Mouse (Mus musculus): Measurements from ENCODE around the gene Itpr2.

The Itpr2 gene

GRCm38 (mm10) chr6:146464014-146464644 lies 37.9 kb downstream of the Itpr2 start:
- no peak for DNase-seq

GRCm38 (mm10) chr6:146460936-146461335 lies 41.1 kb downstream of the Itpr2 start:
- peak; percentile 50 to 60 for DNase-seq

GRCm38 (mm10) chr6:146458436-146458835 lies 43.6 kb downstream of the Itpr2 start:
- DNase-seq = no peak

GRCm38 (mm10) chr6:146456741-146457140 lies 45.3 kb downstream of the Itpr2 start:
- no peak for DNase-seq

- no peak for DNase-seq
These were observed 47.2 kb downstream of the Itpr2 start for GRCm38 (mm10) chr6:146454520-146455511.

GRCm38 (mm10) chr6:146452474-146452873 lies 49.5 kb downstream of the Itpr2 start:
- DNase-seq = no peak

GRCm38 (mm10) chr6:146446032-146446704 lies 55.9 kb downstream of the Itpr2 start:
- no peak for DNase-seq

GRCm38 (mm10) chr6:146439826-146440225 lies 62.2 kb downstream of the Itpr2 start:
- no peak for DNase-seq

GRCm38 (mm10) chr6:146439071-146439818 lies 62.8 kb downstream of the Itpr2 start:
- DNase-seq = no peak

GRCm38 (mm10) chr6:146438057-146438456 lies 64.0 kb downstream of the Itpr2 start:
- no peak for DNase-seq

- DNase-seq = peak in 1 of 2 experiments; percentile 15
These were observed 65.0 kb downstream of the Itpr2 start for GRCm38 (mm10) chr6:146436916-146437496.

GRCm38 (mm10) chr6:146434217-146434616 lies 67.8 kb downstream of the Itpr2 start:
- DNase-seq = no peak

- no peak for DNase-seq
These were observed 69.7 kb downstream of the Itpr2 start for GRCm38 (mm10) chr6:146432218-146432865.

- no peak for DNase-seq
These were observed 70.2 kb downstream of the Itpr2 start for GRCm38 (mm10) chr6:146431777-146432176.

- peak; percentile 26 to 75 for DNase-seq
These were observed 72.2 kb downstream of the Itpr2 start for GRCm38 (mm10) chr6:146429694-146430380.

- no peak for DNase-seq
These were observed 77.2 kb downstream of the Itpr2 start for GRCm38 (mm10) chr6:146424778-146425177.

- no peak for DNase-seq
These were observed 77.7 kb downstream of the Itpr2 start for GRCm38 (mm10) chr6:146424326-146424725.

- DNase-seq = no peak
These were observed 81.3 kb downstream of the Itpr2 start for GRCm38 (mm10) chr6:146420718-146421117.

GRCm38 (mm10) chr6:146416461-146416860 lies 85.6 kb downstream of the Itpr2 start:
- DNase-seq = no peak

GRCm38 (mm10) chr6:146414094-146414493 lies 87.9 kb downstream of the Itpr2 start:
- no peak for DNase-seq
